In the genomic region with DNA sequence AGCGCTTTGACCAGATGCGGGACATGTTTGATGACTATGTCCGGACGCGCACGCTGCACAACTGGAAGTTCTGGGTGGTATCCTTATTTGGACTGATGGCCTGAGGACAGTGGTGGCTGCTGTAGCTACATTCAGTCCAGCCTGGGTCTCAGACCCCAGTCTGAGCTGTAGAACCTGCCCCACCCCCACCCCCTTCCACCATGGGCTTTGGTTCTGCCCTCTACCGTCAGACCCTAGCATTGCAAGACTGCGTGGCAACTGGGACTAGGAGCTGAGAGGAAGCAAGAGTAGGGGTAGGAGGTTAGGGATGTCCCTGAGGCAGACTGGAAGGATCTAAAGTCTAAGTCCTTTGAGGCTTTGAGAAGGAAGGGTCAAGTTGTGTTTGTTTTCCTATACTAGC, we compare ENCODE assay signal across 9 mouse cellular contexts. TPM values are rescaled to one million over a fixed set of nuclear protein-coding genes. Genes with fewer than 3 reads are reported as not detected.
DNase-seq lines count a peak whose midpoint lies in the region; ATAC-seq and TF ChIP-seq lines count a peak whose summit lies in the region.
"Had no signal": no experiment of that assay in that cellular context is flagged by ENCODE, and none has a peak within 500 bp of the region (broad histone marks: within the 10 kb centered on the region; RNA-seq: fewer than 3 reads in every experiment).

No protein-coding gene starts in this region.

- WGBS in forebrain, embryonic 10.5 days, result under 1% methylated on average over 8 of the region's 8 CpGs
- WGBS in lung, embryonic 16.5 days, result 4% methylated on average over 8 of the region's 8 CpGs
- 9% methylated on average over 8 of the region's 8 CpGs for WGBS in olfactory bulb, adult 2 months

- peak overlapping the region; percentile 44 for H3K4me2 ChIP-seq in lung, embryonic 16.5 days (ENCODE audit: low read depth, low read length)

- H3K36me3 ChIP-seq in forebrain, embryonic 10.5 days (replicated peaks), result no peaks in the 10 kb centered on the region
- no peaks in the 10 kb centered on the region for H3K36me3 ChIP-seq in lung, embryonic 16.5 days (ENCODE audit: control insufficient read depth, insufficient read depth, low read length)

- peak overlapping the region; percentile 36 for H3K4me3 ChIP-seq in forebrain, embryonic 10.5 days
- H3K4me3 ChIP-seq in lung, embryonic 16.5 days (ENCODE audit: low read length), result peak overlapping the region; percentile 19
- H3K4me3 ChIP-seq in olfactory bulb, adult 2 months (ENCODE audit: insufficient read depth, low read depth, low read length), result no peak overlapping the region

- H3K27ac ChIP-seq in forebrain, embryonic 10.5 days, result no peak overlapping the region
- no peak overlapping the region for H3K27ac ChIP-seq in lung, embryonic 16.5 days (ENCODE audit: low read length)
- no peak overlapping the region for H3K27ac ChIP-seq in olfactory bulb, adult 2 months (ENCODE audit: insufficient read depth, low read depth, low read length)

- peak; percentile 29 for DNase-seq in gastrocnemius, postnatal 14 days
- no peak for DNase-seq in gastrocnemius, postnatal 10 days
- DNase-seq in Muller cell, postnatal 12 days (ENCODE audit: inconsistent ontology term), result peak; percentile 24
- peak; percentile 55 for DNase-seq in forebrain, embryonic 10.5 days (ENCODE audit: extremely low spot score, low spot score)
- no peak for DNase-seq in MN1 (ENCODE audit: low spot score)

- no peak for TF ChIP-seq POLR2A in olfactory bulb, adult 2 months (IDR thresholded peaks at IDR 0.05; ENCODE audit: insufficient read depth, low read depth, low read length)

- intact Hi-C loops in gastrocnemius, postnatal 14 days (cut with DNase I; ENCODE audit: low total_unique reads), result no loop called here

- H3K9ac ChIP-seq in lung, embryonic 16.5 days (ENCODE audit: low read length), result no peak overlapping the region

- H3K4me1 ChIP-seq in forebrain, embryonic 10.5 days, result peaks cover 15% of the 10 kb centered on the region
- no peaks in the 10 kb centered on the region for H3K4me1 ChIP-seq in lung, embryonic 16.5 days (replicated peaks; ENCODE audit: control insufficient read depth, insufficient read depth, low read length)
- peaks cover 16% of the 10 kb centered on the region for H3K4me1 ChIP-seq in olfactory bulb, adult 2 months (ENCODE audit: control insufficient read depth, insufficient read depth, low read length)

- peak; percentile 41; the same call in 1 of the 2 replicates for TF ChIP-seq CTCF in olfactory bulb, adult 2 months (IDR thresholded peaks at IDR 0.05; ENCODE audit: insufficient read depth, low read depth, low read length)

- peaks cover 43% of the 10 kb centered on the region for H3K27me3 ChIP-seq in forebrain, embryonic 10.5 days (ENCODE audit: poor library complexity, severe bottlenecking)
- peaks cover 13% of the 10 kb centered on the region for H3K27me3 ChIP-seq in lung, embryonic 16.5 days (ENCODE audit: control insufficient read depth, insufficient read depth, low read depth, low read length)

- peak; percentile 22 for ATAC-seq in inflammation-experienced regulatory T-cells, adult 6 months
- peak; percentile 34; the same call in 1 of the 2 replicates for ATAC-seq in lung, embryonic 16.5 days (ENCODE audit: low read depth)
- ATAC-seq: Patski had no signal

- no peaks in the 10 kb centered on the region for H3K9me3 ChIP-seq in forebrain, embryonic 10.5 days
- no peaks in the 10 kb centered on the region for H3K9me3 ChIP-seq in lung, embryonic 16.5 days (ENCODE audit: control insufficient read depth, low read length)

RNA-seq across cellular contexts. Expression of a gene that starts 14.9 kb away (rescaled TPM):
- 10 to 100 TPM; 11.9 to 13.3 TPM for total RNA-seq in gastrocnemius, postnatal 14 days (2021)
- 10 to 100 TPM; 13.6 to 16.8 TPM for total RNA-seq in gastrocnemius, postnatal 10 days (2021)
- polyA plus RNA-seq in forebrain, embryonic 10.5 days (2016; fragmentation: Nextera tagmentation; extraction: Ambion mirVana), result 23.8 and 25.0 TPM in 2 replicates
- 1 to 10 TPM; 5.2 to 9.2 (median 5.8) TPM for polyA plus RNA-seq in inflammation-experienced regulatory T-cells, adult 6 months (2017; shearing (Covaris generic))
- polyA plus RNA-seq in lung, embryonic 16.5 days (2015; fragmentation: Nextera tagmentation; extraction: Ambion mirVana), result 20.6 and 22.6 TPM in 2 replicates
- polyA plus RNA-seq in olfactory bulb, adult 2 months (2012; ENCODE audit: insufficient read depth, insufficient read length, low replicate concordance, missing spikeins), result not detected in 2 replicates

RNA-seq across cellular contexts. Expression of a gene that starts 33.5 kb away (rescaled TPM):
- 10 to 100 TPM; 24.7 to 25.3 TPM for total RNA-seq in gastrocnemius, postnatal 14 days (2021)
- total RNA-seq in gastrocnemius, postnatal 10 days (2021), result 10 to 100 TPM; 28.4 to 28.9 TPM
- polyA plus RNA-seq in forebrain, embryonic 10.5 days (2016; fragmentation: Nextera tagmentation; extraction: Ambion mirVana), result 43.3 and 44.4 TPM in 2 replicates
- 10 to 100 TPM; 39.0 to 55.4 (median 54.2) TPM for polyA plus RNA-seq in inflammation-experienced regulatory T-cells, adult 6 months (2017; shearing (Covaris generic))
- polyA plus RNA-seq in lung, embryonic 16.5 days (2015; fragmentation: Nextera tagmentation; extraction: Ambion mirVana), result 53.3 and 56.2 TPM in 2 replicates
- polyA plus RNA-seq in olfactory bulb, adult 2 months (2012; ENCODE audit: insufficient read depth, insufficient read length, low replicate concordance, missing spikeins), result not detected in 2 replicates

RNA-seq across cellular contexts. Expression of a gene that starts 44.8 kb away (rescaled TPM):
- 10 to 100 TPM; 37.5 to 40.6 TPM for total RNA-seq in gastrocnemius, postnatal 14 days (2021)
- 10 to 100 TPM; 28.4 to 32.5 TPM for total RNA-seq in gastrocnemius, postnatal 10 days (2021)
- 4.0 and 4.1 TPM in 2 replicates for polyA plus RNA-seq in forebrain, embryonic 10.5 days (2016; fragmentation: Nextera tagmentation; extraction: Ambion mirVana)
- not detected for polyA plus RNA-seq in inflammation-experienced regulatory T-cells, adult 6 months (2017; shearing (Covaris generic))
- 2.4 and 3.6 TPM in 2 replicates for polyA plus RNA-seq in lung, embryonic 16.5 days (2015; fragmentation: Nextera tagmentation; extraction: Ambion mirVana)
- not detected in 2 replicates for polyA plus RNA-seq in olfactory bulb, adult 2 months (2012; ENCODE audit: insufficient read depth, insufficient read length, low replicate concordance, missing spikeins)

RNA-seq across cellular contexts. Expression of a gene that starts 52.5 kb away (rescaled TPM):
- total RNA-seq in gastrocnemius, postnatal 14 days (2021), result 10 to 100 TPM; 24.1 to 24.8 TPM
- total RNA-seq in gastrocnemius, postnatal 10 days (2021), result 10 to 100 TPM; 29.0 to 39.2 TPM
- polyA plus RNA-seq in forebrain, embryonic 10.5 days (2016; fragmentation: Nextera tagmentation; extraction: Ambion mirVana), result 58.0 and 59.1 TPM in 2 replicates
- 10 to 100 TPM; 25.0 to 27.5 (median 26.0) TPM for polyA plus RNA-seq in inflammation-experienced regulatory T-cells, adult 6 months (2017; shearing (Covaris generic))
- polyA plus RNA-seq in lung, embryonic 16.5 days (2015; fragmentation: Nextera tagmentation; extraction: Ambion mirVana), result 33.8 and 35.3 TPM in 2 replicates
- polyA plus RNA-seq in olfactory bulb, adult 2 months (2012; ENCODE audit: insufficient read depth, insufficient read length, low replicate concordance, missing spikeins), result 147 TPM in 1 of 2 replicates, not detected in the other

RNA-seq across cellular contexts. Expression of a gene that starts 56.5 kb away (rescaled TPM):
- 1 to 10 TPM in 1 of 2 experiments, under 1 TPM in 1; 0.84 to 1.7 TPM for total RNA-seq in gastrocnemius, postnatal 14 days (2021)
- 1 to 10 TPM; 2.3 to 3.0 TPM for total RNA-seq in gastrocnemius, postnatal 10 days (2021)
- 6.6 and 7.7 TPM in 2 replicates for polyA plus RNA-seq in forebrain, embryonic 10.5 days (2016; fragmentation: Nextera tagmentation; extraction: Ambion mirVana)
- polyA plus RNA-seq in inflammation-experienced regulatory T-cells, adult 6 months (2017; shearing (Covaris generic)), result not detected
- polyA plus RNA-seq in lung, embryonic 16.5 days (2015; fragmentation: Nextera tagmentation; extraction: Ambion mirVana), result 4.2 and 5.3 TPM in 2 replicates
- polyA plus RNA-seq in olfactory bulb, adult 2 months (2012; ENCODE audit: insufficient read depth, insufficient read length, low replicate concordance, missing spikeins), result not detected in 2 replicates

Comparison
In these comparisons a context has a peak if more than half of its experiments do, and no peak if none do; other contexts are left out.
1. DNase-seq: peak in gastrocnemius, postnatal 14 days (single experiment), Muller cell, postnatal 12 days (single experiment) and forebrain, embryonic 10.5 days (single experiment); none in gastrocnemius, postnatal 10 days (single experiment) and MN1 (single experiment).